Mouse (Mus musculus) neural tube, embryonic 11.5 days (tissue): ENCODE data around the gene Usp36. TPM values are rescaled to one million over a fixed set of nuclear protein-coding genes. Genes with fewer than 3 reads are reported as not detected.

Experiments
- ATAC-seq: fragments of 200-750 bp; cut with Nextera tagmentation; 2 replicates; pipeline ENCODE4 v1.8.0; 2017; ENCODE audit warnings: moderate number of reproducible peaks, mild to moderate bottlenecking, moderate TSS enrichment, moderate library complexity; ENCODE audit not compliant: insufficient read depth, low FRiP score, low TSS enrichment
- DNase-seq: peaks from one replicate; pipeline ENCODE4 v3.0.0-alpha.2; 2015; ENCODE audit warnings: low spot score
- H3K27ac ChIP-seq: fragments of 300-500 bp; sonication (generic); 2 replicates; pipeline ENCODE4 v1.5.1; 2014; ENCODE audit warnings: low read depth, mild to moderate bottlenecking, low read length
- H3K27me3 ChIP-seq: fragments of 300-500 bp; sonication (generic); 2 replicates; pipeline ENCODE4 v1.6.1; 2014; ENCODE audit warnings: mild to moderate bottlenecking, low read length, mixed read lengths; ENCODE audit not compliant: control insufficient read depth, insufficient read depth
- H3K36me3 ChIP-seq: fragments of 300-500 bp; sonication (generic); 2 replicates; pipeline ENCODE4 v1.6.1; 2014; ENCODE audit warnings: mild to moderate bottlenecking, low read length, moderate library complexity, mixed read lengths; ENCODE audit not compliant: control insufficient read depth, insufficient read depth
- H3K4me1 ChIP-seq: fragments of 300-500 bp; sonication (generic); 2 replicates; pipeline ENCODE4 v1.6.1; 2014; ENCODE audit warnings: low read length, mixed read lengths; ENCODE audit not compliant: control insufficient read depth, insufficient read depth
- H3K4me2 ChIP-seq: fragments of 300-500 bp; sonication (generic); 2 replicates; pipeline ENCODE4 v1.6.1; 2014; ENCODE audit warnings: low read depth, mild to moderate bottlenecking, moderate library complexity
- H3K4me3 ChIP-seq: fragments of 300-500 bp; sonication (generic); 2 replicates; pipeline ENCODE4 v1.5.1; 2014; ENCODE audit warnings: low read depth, low read length
- H3K9ac ChIP-seq: fragments of 300-500 bp; sonication (generic); 2 replicates; pipeline ENCODE4 v1.6.1; 2014; ENCODE audit warnings: mild to moderate bottlenecking, low read length
- H3K9me3 ChIP-seq: fragments of 300-500 bp; sonication (generic); 2 replicates; pipeline ENCODE4 v1.6.1; 2016; ENCODE audit warnings: low read length; ENCODE audit not compliant: control insufficient read depth
- WGBS: fragments of 180-500 bp; shearing (Covaris S2); extraction: QIAGEN DNeasy Blood & Tissue Kit; methylation state at CpG from one replicate; pipeline ENCODE4 v1.1.7; 2014; 5-methylcytosine and 5-hydroxymethylcytosine counted together
- polyA plus RNA-seq: library from polyadenylated mRNA; unstranded; fragments of >200 nt; fragmentation: Nextera tagmentation; extraction: Ambion mirVana; gene quantifications from 2 replicates; pipeline ENCODE4 v1.2.1, GENCODE M21; 2014

Usp36 gene
- polyA plus RNA-seq = 11.5 and 14.5 TPM in 2 replicates

- no peaks in the 10 kb centered on the region for H3K27me3 ChIP-seq
- H3K27ac ChIP-seq = peak within 1 kb of the TSS; percentile 56; the same call in 1 of the 2 replicates
- DNase-seq (peak; percentile 100), ATAC-seq (peak; percentile 98)
- H3K36me3 ChIP-seq = peaks cover 3% of the 10 kb centered on the region
- peak within 1 kb of the TSS; percentile 93 for H3K4me2 ChIP-seq
- no peaks in the 10 kb centered on the region for H3K9me3 ChIP-seq
- H3K4me1 ChIP-seq = peaks cover 16% of the 10 kb centered on the region
- WGBS = 1% methylated on average over 68 of the region's 68 CpGs
- H3K9ac ChIP-seq = peak within 1 kb of the TSS; percentile 87
- peak within 1 kb of the TSS; percentile 86 for H3K4me3 ChIP-seq
Measured at GRCm38 (mm10) chr11:118289999-118290889, at the start of gene Usp36. TSS of gene Usp36 (minus strand) at chr11:118290244.

GRCm38 (mm10) chr11:118337491-118338168, 47.6 kb upstream of the Usp36 start:
- Histone ChIP-seq H3K4me3 (no peak overlapping the region), H3K9me3 (no peaks in the 10 kb centered on the region), H3K27me3 (no peaks in the 10 kb centered on the region), H3K4me1 (peaks cover 9% of the 10 kb centered on the region), H3K4me2 (no peak overlapping the region), H3K27ac (no peak overlapping the region), H3K9ac (no peak overlapping the region), H3K36me3 (no peaks in the 10 kb centered on the region)
- ATAC-seq (no peak), DNase-seq (no peak)
- WGBS = 72% methylated on average over 8 of the region's 8 CpGs

- no peak overlapping the region for H3K27ac ChIP-seq
- H3K4me2 ChIP-seq = no peak overlapping the region
- H3K27me3 ChIP-seq = no peaks in the 10 kb centered on the region
- no peak overlapping the region for H3K4me3 ChIP-seq
- no peaks in the 10 kb centered on the region for H3K4me1 ChIP-seq
- 90% methylated on average over 17 of the region's 17 CpGs for WGBS
- DNase-seq (no peak), ATAC-seq (no peak)
- peaks cover 2% of the 10 kb centered on the region; the same call in 1 of the 2 replicates for H3K36me3 ChIP-seq
- no peaks in the 10 kb centered on the region for H3K9me3 ChIP-seq
- H3K9ac ChIP-seq = no peak overlapping the region
Measured at GRCm38 (mm10) chr11:118333431-118333830, 43.4 kb upstream of the Usp36 start.

- H3K9ac ChIP-seq = no peak overlapping the region
- H3K4me3 ChIP-seq = no peak overlapping the region
- DNase-seq (no peak), ATAC-seq (no peak)
- no peaks in the 10 kb centered on the region for H3K27me3 ChIP-seq
- H3K9me3 ChIP-seq = no peaks in the 10 kb centered on the region
- WGBS = 86% methylated on average over 11 of the region's 11 CpGs
- H3K36me3 ChIP-seq = peaks cover 2% of the 10 kb centered on the region; the same call in 1 of the 2 replicates
- H3K4me2 ChIP-seq = no peak overlapping the region
- no peaks in the 10 kb centered on the region for H3K4me1 ChIP-seq
- H3K27ac ChIP-seq = no peak overlapping the region
Measured at GRCm38 (mm10) chr11:118332376-118332775, 42.3 kb upstream of the Usp36 start.

- Histone ChIP-seq H3K4me2 (no peak overlapping the region), H3K4me1 (no peaks in the 10 kb centered on the region), H3K27me3 (no peaks in the 10 kb centered on the region), H3K4me3 (no peak overlapping the region), H3K27ac (no peak overlapping the region), H3K36me3 (peaks cover 2% of the 10 kb centered on the region; the same call in 1 of the 2 replicates), H3K9me3 (no peaks in the 10 kb centered on the region), H3K9ac (no peak overlapping the region)
- ATAC-seq = no peak
- DNase-seq = no peak
- 98% methylated on average over 16 of the region's 16 CpGs for WGBS
Measured at GRCm38 (mm10) chr11:118330777-118331176, 40.7 kb upstream of the Usp36 start.

GRCm38 (mm10) chr11:118330361-118330760, 40.3 kb upstream of the Usp36 start:
- H3K4me2 ChIP-seq = no peak overlapping the region
- peaks cover 2% of the 10 kb centered on the region; the same call in 1 of the 2 replicates for H3K36me3 ChIP-seq
- no peak overlapping the region for H3K9ac ChIP-seq
- no peak overlapping the region for H3K4me3 ChIP-seq
- 96% methylated on average over 14 of the region's 14 CpGs for WGBS
- H3K27me3 ChIP-seq = no peaks in the 10 kb centered on the region
- no peak overlapping the region for H3K27ac ChIP-seq
- H3K4me1 ChIP-seq = no peaks in the 10 kb centered on the region
- DNase-seq (no peak), ATAC-seq (no peak)
- no peaks in the 10 kb centered on the region for H3K9me3 ChIP-seq

- H3K36me3 ChIP-seq = peaks cover 2% of the 10 kb centered on the region; the same call in 1 of the 2 replicates
- H3K4me2 ChIP-seq = no peak overlapping the region
- no peak overlapping the region for H3K27ac ChIP-seq
- no peak overlapping the region for H3K4me3 ChIP-seq
- H3K4me1 ChIP-seq = no peaks in the 10 kb centered on the region
- H3K9ac ChIP-seq = no peak overlapping the region
- H3K27me3 ChIP-seq = no peaks in the 10 kb centered on the region
- ATAC-seq = no peak
- DNase-seq = no peak
- H3K9me3 ChIP-seq = no peaks in the 10 kb centered on the region
- 92% methylated on average over 5 of the region's 5 CpGs for WGBS
Measured at GRCm38 (mm10) chr11:118328947-118329346, 38.9 kb upstream of the Usp36 start.

GRCm38 (mm10) chr11:118328511-118328910, 38.5 kb upstream of the Usp36 start:
- ATAC-seq (no peak), DNase-seq (no peak)
- Histone ChIP-seq H3K36me3 (peaks cover 2% of the 10 kb centered on the region; the same call in 1 of the 2 replicates), H3K27me3 (no peaks in the 10 kb centered on the region), H3K4me2 (no peak overlapping the region), H3K9ac (no peak overlapping the region), H3K4me3 (no peak overlapping the region), H3K4me1 (no peaks in the 10 kb centered on the region), H3K27ac (no peak overlapping the region), H3K9me3 (no peaks in the 10 kb centered on the region)
- WGBS = 93% methylated on average over 6 of the region's 6 CpGs
